Mouse (Mus musculus): ENCODE results near the gene Phospho1.
A peak's percentile ranks its signal among the peaks of the same experiment; 100 is the strongest.
"Not testable (repeated sequence)": the region's sequence is repeated elsewhere in the genome, so short reads cannot be mapped to it uniquely, and the experiment has no call there.

The Phospho1 gene

DNA sequence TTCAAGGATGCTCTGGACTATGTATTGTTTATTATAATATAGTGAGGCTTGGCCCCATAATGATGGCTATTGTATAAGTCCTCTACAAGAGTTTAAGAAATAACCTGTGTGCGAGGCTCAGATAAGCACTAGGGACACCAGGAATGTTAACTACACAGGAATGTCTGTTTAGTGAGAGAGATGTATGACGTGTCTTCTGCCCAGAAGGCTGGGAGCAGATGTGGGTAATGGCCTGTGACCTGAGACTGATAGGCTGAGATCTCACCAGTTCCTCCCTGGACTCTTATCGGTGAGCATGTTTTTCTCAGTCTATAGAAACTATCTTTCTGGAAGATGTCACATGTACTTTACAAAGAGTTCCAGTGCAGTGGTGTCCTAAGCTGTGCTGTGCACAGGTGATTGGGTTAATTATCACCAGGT is 35.8 kb downstream of the Phospho1 start:
- no peak for DNase-seq (ENCODE audit: low read depth)

DNA sequence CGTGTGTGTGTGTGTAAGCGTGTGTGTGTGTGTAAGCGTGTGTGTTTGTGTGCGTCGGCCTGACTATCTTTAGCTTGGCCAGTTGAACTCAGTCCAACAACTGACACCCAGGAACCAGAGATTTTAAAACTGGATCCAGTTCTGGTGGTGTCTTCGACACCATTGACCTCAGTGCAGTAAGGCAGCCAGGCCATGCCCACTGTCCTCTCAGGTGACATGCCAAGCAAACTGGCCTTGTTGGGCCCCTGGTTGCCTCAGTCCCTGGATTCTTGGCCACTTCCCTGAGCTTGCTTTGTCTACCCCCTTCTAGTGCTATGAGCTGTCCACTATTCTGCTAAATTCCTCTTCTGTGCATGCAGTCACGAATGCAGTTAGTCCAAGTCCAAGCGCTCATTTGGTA is 37.1 kb downstream of the Phospho1 start:
- DNase-seq (ENCODE audit: low read depth), result no peak

DNA sequence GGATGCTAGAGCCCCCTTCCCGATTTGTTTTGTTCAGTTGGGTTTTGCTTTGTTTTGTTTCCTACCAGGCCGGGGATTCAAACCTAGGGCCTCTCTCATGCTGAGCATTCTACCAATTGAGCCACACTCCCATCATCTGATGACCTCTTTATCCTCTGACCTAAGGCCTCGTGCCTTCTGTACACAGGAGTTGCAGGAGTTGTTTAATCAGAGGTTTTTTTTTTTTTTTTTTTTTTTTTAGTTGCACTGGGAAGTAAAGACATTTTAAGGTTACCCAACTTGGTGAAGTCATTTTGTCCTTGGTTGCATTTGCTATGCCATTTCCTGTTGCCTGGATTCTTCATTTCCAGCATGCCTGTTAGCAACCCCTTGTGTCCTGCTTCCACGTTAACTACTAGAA is 45.1 kb downstream of the Phospho1 start:
- DNase-seq (ENCODE audit: low read depth), result no peak

DNA sequence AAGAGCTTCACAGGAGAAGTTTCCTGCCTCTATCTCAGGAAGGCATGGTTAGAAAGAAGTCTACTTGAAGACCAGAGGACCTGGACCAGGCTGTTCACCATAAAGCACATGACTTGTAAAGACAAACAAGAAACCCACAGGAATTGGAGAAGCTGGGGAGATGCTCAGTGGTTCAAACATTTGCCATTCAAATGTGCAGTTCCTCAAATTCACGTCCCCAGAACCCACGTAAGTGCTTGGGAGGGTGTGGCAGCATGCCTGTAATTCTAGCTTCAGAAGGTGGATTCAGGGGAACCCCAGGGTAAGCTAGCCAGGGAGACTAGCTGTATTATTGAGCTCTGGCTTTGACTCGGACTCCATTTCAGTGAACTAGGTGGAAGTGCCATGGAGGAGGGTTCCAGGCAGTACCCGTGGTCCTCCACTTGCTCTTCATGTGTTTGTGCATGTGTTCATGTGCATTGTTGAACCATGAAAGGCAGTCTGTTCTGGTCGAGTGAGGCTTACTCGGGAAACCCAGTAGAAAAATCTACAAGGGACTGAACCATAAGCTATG is 45.7 kb downstream of the Phospho1 start:
- no peak for DNase-seq (ENCODE audit: low read depth)

DNA sequence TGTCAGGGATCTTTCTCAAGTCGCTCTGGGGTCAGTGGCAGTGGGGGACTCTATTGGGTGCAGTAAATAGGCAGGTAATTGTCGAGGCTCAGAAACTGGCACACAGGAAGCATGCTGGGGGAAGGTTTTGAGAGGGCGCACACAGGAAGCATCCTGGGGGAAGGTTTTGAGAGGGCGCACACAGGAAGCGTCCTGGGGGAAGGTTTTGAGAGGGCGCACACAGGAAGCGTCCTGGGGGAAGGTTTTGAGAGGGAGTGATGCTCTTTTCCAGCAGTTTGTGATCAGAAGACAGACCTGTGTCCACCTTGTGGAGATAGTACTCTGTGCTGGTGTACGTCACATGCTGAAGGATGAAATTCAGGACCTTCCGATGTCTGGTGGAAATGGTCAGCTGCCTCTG is 51.5 kb downstream of the Phospho1 start:
- DNase-seq (ENCODE audit: low read depth), result peak; percentile 53

DNA sequence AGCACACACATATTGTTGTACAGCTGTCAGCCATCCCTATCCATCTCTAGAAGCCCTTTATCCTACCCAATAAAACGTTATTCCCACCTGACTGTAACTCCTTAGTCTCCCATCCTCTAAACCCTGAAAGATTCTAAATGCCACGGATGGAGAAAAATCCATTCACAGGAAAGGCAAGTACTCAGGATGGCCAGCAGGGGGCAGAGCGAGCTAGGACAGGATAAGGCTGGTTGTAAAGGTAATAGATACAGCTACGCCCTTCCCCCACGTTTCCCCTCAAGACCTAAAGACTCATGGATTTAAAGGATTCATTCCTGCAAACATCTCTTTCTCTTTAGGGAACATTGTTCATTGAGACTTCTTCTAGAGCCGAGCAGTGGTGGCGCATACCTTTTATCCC is 52.0 kb downstream of the Phospho1 start:
- peak; percentile 81 for DNase-seq (ENCODE audit: low read depth)

DNA sequence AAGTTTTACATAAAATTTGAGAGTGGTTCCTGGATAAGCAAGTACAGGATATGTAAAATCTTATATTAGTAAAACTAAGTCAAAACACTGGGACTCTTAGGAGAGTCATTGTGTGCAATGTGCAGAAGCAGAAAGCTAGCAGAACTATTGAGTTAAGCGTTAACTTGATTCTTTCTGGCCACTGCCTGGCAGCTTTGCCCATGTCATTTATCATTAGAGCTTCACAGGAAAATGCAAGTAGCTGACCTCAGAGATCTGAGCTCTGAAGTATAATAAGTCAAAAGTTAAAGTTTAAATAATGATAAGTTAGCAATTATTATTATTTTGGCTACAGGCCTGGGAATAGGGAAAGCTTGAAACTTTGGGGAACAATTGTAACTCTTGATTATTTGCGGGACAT is 55.6 kb downstream of the Phospho1 start:
- not testable (repeated sequence) for DNase-seq (ENCODE audit: low read depth)
